Mouse (Mus musculus): ENCODE results near the gene Rnf149. TPM values are rescaled to one million over a fixed set of nuclear protein-coding genes. Genes with fewer than 3 reads are reported as not detected.

Gene Rnf149
- polyA plus RNA-seq, 1 experiment from 2014 or later = 26.2 TPM

DNA sequence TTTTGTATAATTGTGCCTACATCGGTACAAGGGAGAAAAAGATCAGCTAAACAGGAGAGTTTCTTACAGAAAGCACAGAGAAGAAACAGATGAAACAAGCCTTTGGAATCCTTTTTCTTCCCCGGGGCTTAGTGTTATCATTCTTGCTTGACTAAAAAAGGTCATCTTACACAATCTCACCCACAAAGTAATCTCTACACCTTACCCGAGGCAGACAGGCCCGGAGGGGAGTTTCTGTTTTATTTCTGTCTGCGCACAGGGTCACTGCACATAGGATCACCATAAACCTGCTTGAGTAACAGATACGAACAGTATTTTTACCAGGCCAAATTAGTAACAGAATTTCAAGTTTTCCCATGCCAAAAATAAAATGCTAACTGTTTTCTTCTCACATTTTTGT lies 5.6 kb downstream of the Rnf149 start:
- no peak overlapping the region for H3K4me2 ChIP-seq (ENCODE audit: low read depth, severe bottlenecking)
- WGBS = 68% methylated on average over 6 of the region's 6 CpGs
- no peaks in the 10 kb centered on the region for H3K9me3 ChIP-seq (ENCODE audit: control insufficient read depth, low read length)
- H3K4me3 ChIP-seq (ENCODE audit: low read depth, low read length) = no peak overlapping the region
- ATAC-seq (ENCODE audit: insufficient number of reproducible peaks, low FRiP score, low TSS enrichment, low read depth) = no peak
- no peaks in the 10 kb centered on the region for H3K27me3 ChIP-seq (ENCODE audit: control insufficient read depth, insufficient read depth, low read length)
- peaks cover 6% of the 10 kb centered on the region for H3K4me1 ChIP-seq (ENCODE audit: control insufficient read depth, insufficient read depth, low read length)
- H3K27ac ChIP-seq (replicated peaks; ENCODE audit: low read depth, low read length) = no peak overlapping the region
- no peaks in the 10 kb centered on the region for H3K36me3 ChIP-seq (ENCODE audit: control insufficient read depth, insufficient read depth, low read length)
- DNase-seq (ENCODE audit: low spot score) = no peak
- H3K9ac ChIP-seq (ENCODE audit: low read length) = no peak overlapping the region

DNA sequence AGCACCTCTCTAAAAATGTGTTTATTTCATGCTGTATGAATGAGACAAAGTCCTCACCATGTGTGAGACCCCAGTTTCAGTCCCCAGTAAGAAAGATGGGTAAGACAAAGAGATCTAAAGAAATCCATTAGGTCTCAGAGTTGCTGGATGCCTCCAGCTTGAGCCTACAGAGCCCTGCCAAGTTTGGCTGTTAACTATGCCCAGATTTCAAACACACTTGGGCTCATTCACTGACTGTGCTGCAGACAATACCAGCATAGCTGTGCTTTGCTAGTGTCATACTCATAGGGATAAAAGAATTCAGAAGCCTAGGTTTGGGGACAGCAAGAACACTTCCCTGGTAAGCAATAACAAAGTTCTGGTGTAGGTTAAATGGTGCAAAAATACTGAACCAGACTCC lies 9.1 kb downstream of the Rnf149 start:
- DNase-seq (ENCODE audit: low spot score) (no peak), ATAC-seq (ENCODE audit: insufficient number of reproducible peaks, low FRiP score, low TSS enrichment, low read depth) (no peak)
- no peaks in the 10 kb centered on the region for H3K9me3 ChIP-seq (ENCODE audit: control insufficient read depth, low read length)
- no peak overlapping the region for H3K4me2 ChIP-seq (ENCODE audit: low read depth, severe bottlenecking)
- no peak overlapping the region for H3K27ac ChIP-seq (replicated peaks; ENCODE audit: low read depth, low read length)
- H3K4me3 ChIP-seq (ENCODE audit: low read depth, low read length) = no peak overlapping the region
- H3K4me1 ChIP-seq (ENCODE audit: control insufficient read depth, insufficient read depth, low read length) = no peaks in the 10 kb centered on the region
- H3K27me3 ChIP-seq (ENCODE audit: control insufficient read depth, insufficient read depth, low read length) = no peaks in the 10 kb centered on the region
- no peaks in the 10 kb centered on the region for H3K36me3 ChIP-seq (ENCODE audit: control insufficient read depth, insufficient read depth, low read length)
- no peak overlapping the region for H3K9ac ChIP-seq (ENCODE audit: low read length)

DNA sequence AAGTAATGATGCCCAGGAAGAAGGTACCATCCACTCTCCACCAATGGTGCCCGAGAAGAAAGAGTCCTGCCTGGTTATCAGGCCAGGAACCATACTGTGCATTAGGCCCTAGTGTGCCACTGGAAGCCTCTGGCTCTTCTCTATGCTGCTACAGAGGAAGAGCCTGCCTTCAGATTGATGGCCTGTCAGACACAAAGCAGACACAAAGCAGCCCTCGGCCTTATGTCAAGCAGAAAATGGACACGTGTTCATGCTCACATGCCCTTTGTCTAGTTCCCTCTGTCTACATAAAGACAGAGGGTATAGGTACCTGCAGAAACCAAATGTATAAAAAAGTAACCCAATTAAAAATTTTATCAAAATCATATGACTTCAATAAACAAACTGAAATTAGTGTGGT lies 12.6 kb downstream of the Rnf149 start:
- Histone ChIP-seq H3K4me3 (ENCODE audit: low read depth, low read length) (no peak overlapping the region), H3K4me2 (ENCODE audit: low read depth, severe bottlenecking) (no peak overlapping the region), H3K9ac (ENCODE audit: low read length) (no peak overlapping the region), H3K27ac (replicated peaks; ENCODE audit: low read depth, low read length) (no peak overlapping the region), H3K9me3 (ENCODE audit: control insufficient read depth, low read length) (no peaks in the 10 kb centered on the region), H3K36me3 (ENCODE audit: control insufficient read depth, insufficient read depth, low read length) (no peaks in the 10 kb centered on the region), H3K4me1 (ENCODE audit: control insufficient read depth, insufficient read depth, low read length) (no peaks in the 10 kb centered on the region), H3K27me3 (ENCODE audit: control insufficient read depth, insufficient read depth, low read length) (no peaks in the 10 kb centered on the region)
- 62% methylated on average over 3 of the region's 3 CpGs for WGBS
- ATAC-seq (ENCODE audit: insufficient number of reproducible peaks, low FRiP score, low TSS enrichment, low read depth) (no peak), DNase-seq (ENCODE audit: low spot score) (no peak)

DNA sequence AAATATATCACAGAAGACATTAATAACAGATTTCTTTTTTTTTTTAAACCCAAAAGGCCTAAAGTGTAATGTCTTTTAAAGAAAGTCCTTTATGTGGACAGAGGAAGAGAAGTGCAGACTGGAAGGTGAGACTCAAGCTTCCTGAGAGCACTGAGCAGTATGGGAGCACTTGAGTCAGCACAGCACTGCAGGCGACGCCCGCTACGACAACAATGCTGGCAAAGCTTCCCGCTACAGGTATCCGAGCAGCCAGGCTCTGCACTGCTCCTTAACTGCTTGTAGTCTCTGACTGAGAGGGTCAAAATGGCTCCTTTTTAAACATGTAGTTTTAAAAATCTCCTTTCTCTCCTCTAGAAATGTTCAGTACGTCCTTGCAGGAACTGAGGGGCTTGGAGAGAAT lies 14.0 kb downstream of the Rnf149 start:
- Histone ChIP-seq H3K9me3 (ENCODE audit: control insufficient read depth, low read length) (no peaks in the 10 kb centered on the region), H3K4me3 (ENCODE audit: low read depth, low read length) (no peak overlapping the region), H3K4me2 (ENCODE audit: low read depth, severe bottlenecking) (no peak overlapping the region), H3K27me3 (ENCODE audit: control insufficient read depth, insufficient read depth, low read length) (no peaks in the 10 kb centered on the region), H3K9ac (ENCODE audit: low read length) (no peak overlapping the region), H3K27ac (replicated peaks; ENCODE audit: low read depth, low read length) (no peak overlapping the region), H3K36me3 (ENCODE audit: control insufficient read depth, insufficient read depth, low read length) (no peaks in the 10 kb centered on the region), H3K4me1 (ENCODE audit: control insufficient read depth, insufficient read depth, low read length) (no peaks in the 10 kb centered on the region)
- DNase-seq (ENCODE audit: low spot score) (no peak), ATAC-seq (ENCODE audit: insufficient number of reproducible peaks, low FRiP score, low TSS enrichment, low read depth) (no peak)
- WGBS = 90% methylated on average over 7 of the region's 7 CpGs

DNA sequence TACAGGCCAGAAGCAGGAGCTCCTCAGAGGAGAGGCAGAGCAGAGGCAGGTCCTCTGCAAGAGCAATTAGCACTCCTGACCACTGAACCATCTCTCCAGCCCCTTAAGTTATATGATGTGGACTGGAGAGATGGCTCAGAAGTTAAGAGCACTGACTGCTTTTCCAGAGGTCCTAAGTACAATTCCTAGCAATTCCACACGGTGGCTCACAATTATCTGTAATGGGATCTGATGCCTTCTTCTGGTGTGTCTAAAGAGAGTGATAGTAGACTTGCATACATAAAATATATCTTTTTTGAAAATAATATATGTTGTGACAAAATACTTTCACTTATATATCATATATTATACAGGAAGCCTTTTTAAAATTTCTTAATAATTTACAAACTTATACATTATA lies 15.3 kb downstream of the Rnf149 start:
- ATAC-seq (ENCODE audit: insufficient number of reproducible peaks, low FRiP score, low TSS enrichment, low read depth) = no peak
- H3K27me3 ChIP-seq (ENCODE audit: control insufficient read depth, insufficient read depth, low read length) = no peaks in the 10 kb centered on the region
- H3K9ac ChIP-seq (ENCODE audit: low read length) = no peak overlapping the region
- H3K36me3 ChIP-seq (ENCODE audit: control insufficient read depth, insufficient read depth, low read length) = no peaks in the 10 kb centered on the region
- H3K4me3 ChIP-seq (ENCODE audit: low read depth, low read length) = no peak overlapping the region
- H3K27ac ChIP-seq (replicated peaks; ENCODE audit: low read depth, low read length) = no peak overlapping the region
- no peaks in the 10 kb centered on the region for H3K4me1 ChIP-seq (ENCODE audit: control insufficient read depth, insufficient read depth, low read length)
- H3K9me3 ChIP-seq (ENCODE audit: control insufficient read depth, low read length) = no peaks in the 10 kb centered on the region
- DNase-seq (ENCODE audit: low spot score) = no peak
- H3K4me2 ChIP-seq (ENCODE audit: low read depth, severe bottlenecking) = no peak overlapping the region
- WGBS = 75% methylated on average over 1 of the region's 1 CpGs

DNA sequence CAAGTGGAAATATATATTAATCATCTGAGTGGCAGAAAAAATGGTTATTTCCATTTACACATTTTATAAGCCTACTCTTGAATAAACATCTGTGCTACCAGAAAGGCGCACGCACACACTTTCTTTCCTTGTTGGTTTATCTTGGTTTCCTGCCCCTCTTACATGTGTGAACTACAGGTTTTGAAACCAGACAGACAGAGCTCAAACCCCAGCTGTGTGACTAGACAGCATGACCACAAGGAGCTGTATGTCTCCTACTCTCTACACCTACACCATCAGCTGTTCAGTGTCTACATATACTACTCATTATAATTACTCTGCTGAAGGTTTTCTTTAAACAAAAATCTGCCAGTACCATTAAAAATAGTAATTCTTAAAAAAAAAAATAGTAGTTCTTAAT lies 18.2 kb downstream of the Rnf149 start:
- Histone ChIP-seq H3K27me3 (ENCODE audit: control insufficient read depth, insufficient read depth, low read length) (no peaks in the 10 kb centered on the region), H3K27ac (replicated peaks; ENCODE audit: low read depth, low read length) (no peak overlapping the region), H3K4me3 (ENCODE audit: low read depth, low read length) (no peak overlapping the region), H3K36me3 (ENCODE audit: control insufficient read depth, insufficient read depth, low read length) (no peaks in the 10 kb centered on the region), H3K4me2 (ENCODE audit: low read depth, severe bottlenecking) (no peak overlapping the region), H3K4me1 (ENCODE audit: control insufficient read depth, insufficient read depth, low read length) (no peaks in the 10 kb centered on the region), H3K9ac (ENCODE audit: low read length) (no peak overlapping the region), H3K9me3 (ENCODE audit: control insufficient read depth, low read length) (no peaks in the 10 kb centered on the region)
- ATAC-seq (ENCODE audit: insufficient number of reproducible peaks, low FRiP score, low TSS enrichment, low read depth) = no peak
- DNase-seq (ENCODE audit: low spot score) = no peak
- WGBS = 99% methylated on average over 2 of the region's 2 CpGs

DNA sequence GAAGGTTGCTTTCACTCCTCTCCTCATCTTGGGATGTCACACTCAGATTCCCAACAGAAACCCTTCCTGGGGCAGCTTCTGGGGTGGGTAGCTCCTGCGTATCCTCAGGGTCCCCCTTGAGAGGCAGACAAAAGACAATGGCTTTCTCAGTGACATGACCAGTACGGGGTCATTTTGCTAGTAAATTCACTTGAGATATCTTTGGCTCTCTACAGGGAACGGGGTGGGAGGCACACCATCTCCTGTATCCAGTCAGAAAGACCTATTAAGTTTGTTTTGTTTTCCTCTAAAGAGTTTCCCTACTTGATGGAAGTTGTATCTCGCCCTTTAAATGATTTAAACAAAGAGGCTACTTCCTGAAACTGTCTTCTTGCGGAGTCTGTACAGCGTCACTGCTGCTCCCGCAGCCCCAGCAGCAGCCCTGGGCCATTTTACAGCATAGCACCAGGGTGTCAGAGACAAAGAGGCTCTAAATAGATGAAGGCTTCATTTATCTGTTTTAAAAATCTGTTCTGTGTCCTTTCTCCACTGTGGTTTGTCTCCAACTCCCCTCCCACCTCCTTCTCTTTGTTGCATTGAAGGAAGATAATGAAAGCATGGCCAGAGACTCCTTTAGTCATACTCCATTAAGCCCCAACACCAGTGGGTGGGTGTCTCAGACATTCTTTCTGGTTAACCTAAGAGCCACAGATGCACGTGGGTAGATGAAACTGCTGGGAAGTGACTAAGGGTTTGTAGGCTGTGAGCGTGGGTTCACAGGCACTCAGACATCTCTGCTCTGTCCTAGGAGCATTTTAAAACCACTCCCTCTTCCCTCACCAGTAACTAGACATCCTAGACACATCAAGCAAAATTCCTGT lies 21.4 kb downstream of the Rnf149 start:
- H3K36me3 ChIP-seq (ENCODE audit: control insufficient read depth, insufficient read depth, low read length) = peaks cover 4% of the 10 kb centered on the region; the same call in 1 of the 2 replicates
- no peak overlapping the region for H3K9ac ChIP-seq (ENCODE audit: low read length)
- H3K4me2 ChIP-seq (ENCODE audit: low read depth, severe bottlenecking) = no peak overlapping the region
- H3K9me3 ChIP-seq (ENCODE audit: control insufficient read depth, low read length) = no peaks in the 10 kb centered on the region
- no peak overlapping the region for H3K27ac ChIP-seq (replicated peaks; ENCODE audit: low read depth, low read length)
- H3K4me1 ChIP-seq (ENCODE audit: control insufficient read depth, insufficient read depth, low read length) = no peaks in the 10 kb centered on the region
- no peaks in the 10 kb centered on the region for H3K27me3 ChIP-seq (ENCODE audit: control insufficient read depth, insufficient read depth, low read length)
- H3K4me3 ChIP-seq (ENCODE audit: low read depth, low read length) = no peak overlapping the region
- ATAC-seq (ENCODE audit: insufficient number of reproducible peaks, low FRiP score, low TSS enrichment, low read depth) = no peak
- no peak for DNase-seq (ENCODE audit: low spot score)
- 62% methylated on average over 9 of the region's 9 CpGs for WGBS

DNA sequence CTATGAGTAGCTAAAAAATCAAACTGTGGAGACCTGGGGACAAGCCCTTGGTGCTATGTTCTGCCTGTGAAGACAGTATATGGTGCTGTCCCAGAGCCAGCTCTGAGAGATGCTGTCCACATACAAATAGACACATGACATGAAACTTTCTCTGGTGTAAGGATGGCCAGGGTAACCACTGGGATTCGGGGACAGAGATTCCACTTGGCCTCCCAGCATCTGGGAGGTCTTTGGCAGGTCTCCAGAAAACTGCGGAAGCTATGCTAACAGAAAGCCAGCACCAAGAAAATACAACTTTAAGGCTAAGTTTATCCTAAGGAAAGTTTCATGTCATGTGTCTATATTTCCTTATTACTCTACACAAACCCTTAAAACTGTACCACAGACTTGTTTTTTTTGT lies 27.4 kb downstream of the Rnf149 start:
- H3K4me2 ChIP-seq (ENCODE audit: low read depth, severe bottlenecking) = no peak overlapping the region
- H3K4me3 ChIP-seq (ENCODE audit: low read depth, low read length) = no peak overlapping the region

DNA sequence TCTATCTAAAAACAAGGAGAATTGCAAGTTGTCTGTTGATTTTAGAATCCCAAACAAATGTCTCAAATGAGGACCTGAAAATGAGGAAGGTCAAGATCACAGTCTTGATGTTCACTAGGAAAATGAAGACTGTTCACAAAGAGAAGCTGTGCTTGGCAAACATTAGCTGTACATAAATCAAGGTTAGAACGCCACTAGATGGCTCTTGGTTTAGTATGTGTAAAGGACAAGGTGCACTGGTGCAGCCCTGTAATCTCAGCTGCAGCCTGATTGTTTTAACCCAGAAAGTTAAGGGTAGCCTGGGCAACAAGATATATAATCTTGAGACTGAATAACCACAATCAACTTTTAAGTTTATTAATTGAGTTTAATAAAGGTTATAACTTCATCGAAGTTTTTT lies 30.0 kb downstream of the Rnf149 start:
- no peak overlapping the region for H3K9ac ChIP-seq (ENCODE audit: low read length)
- no peaks in the 10 kb centered on the region for H3K9me3 ChIP-seq (ENCODE audit: control insufficient read depth, low read length)
- ATAC-seq (ENCODE audit: insufficient number of reproducible peaks, low FRiP score, low TSS enrichment, low read depth) (no peak), DNase-seq (ENCODE audit: low spot score) (no peak)
- H3K4me3 ChIP-seq (ENCODE audit: low read depth, low read length) = no peak overlapping the region
- no peaks in the 10 kb centered on the region for H3K27me3 ChIP-seq (ENCODE audit: control insufficient read depth, insufficient read depth, low read length)
- no peak overlapping the region for H3K4me2 ChIP-seq (ENCODE audit: low read depth, severe bottlenecking)
- no peaks in the 10 kb centered on the region for H3K4me1 ChIP-seq (ENCODE audit: control insufficient read depth, insufficient read depth, low read length)
- H3K27ac ChIP-seq (replicated peaks; ENCODE audit: low read depth, low read length) = no peak overlapping the region
- WGBS = 64% methylated on average over 2 of the region's 2 CpGs
- H3K36me3 ChIP-seq (ENCODE audit: control insufficient read depth, insufficient read depth, low read length) = peaks cover 13% of the 10 kb centered on the region

More for the DNA sequence above, 27.4 kb downstream of the Rnf149 start:
- no peak for ATAC-seq (ENCODE audit: insufficient number of reproducible peaks, low FRiP score, low TSS enrichment, low read depth)
- Histone ChIP-seq H3K27me3 (ENCODE audit: control insufficient read depth, insufficient read depth, low read length) (no peaks in the 10 kb centered on the region), H3K4me1 (ENCODE audit: control insufficient read depth, insufficient read depth, low read length) (no peaks in the 10 kb centered on the region), H3K27ac (replicated peaks; ENCODE audit: low read depth, low read length) (no peak overlapping the region), H3K36me3 (ENCODE audit: control insufficient read depth, insufficient read depth, low read length) (peaks cover 9% of the 10 kb centered on the region), H3K9ac (ENCODE audit: low read length) (no peak overlapping the region), H3K9me3 (ENCODE audit: control insufficient read depth, low read length) (no peaks in the 10 kb centered on the region)
- no peak for DNase-seq (ENCODE audit: low spot score)
- 93% methylated on average over 2 of the region's 2 CpGs for WGBS
